Mouse (Mus musculus) hindbrain, embryonic 16.5 days (tissue): ENCODE measurements around the gene Camkk1. TPM values are rescaled to one million over a fixed set of nuclear protein-coding genes. Genes with fewer than 3 reads are reported as not detected.

Source experiments
- ATAC-seq: fragments of 200-750 bp; cut with Nextera tagmentation; 2 replicates; pipeline ENCODE4 v1.8.0; 2017; ENCODE audit warnings: moderate TSS enrichment, moderate library complexity
- H3K27ac ChIP-seq: fragments of 300-500 bp; sonication (generic); 2 replicates; pipeline ENCODE4 v1.5.1; 2014; ENCODE audit warnings: low read depth, mild to moderate bottlenecking, control low read depth, low read length, moderate library complexity
- H3K27me3 ChIP-seq: fragments of 300-500 bp; sonication (generic); replicated peaks from 2 replicates; pipeline ENCODE4 v1.6.1; 2014; ENCODE audit warnings: low read length; ENCODE audit not compliant: control insufficient read depth, insufficient read depth
- H3K36me3 ChIP-seq: fragments of 300-500 bp; sonication (generic); 2 replicates; pipeline ENCODE4 v1.6.1; 2014; ENCODE audit warnings: mild to moderate bottlenecking, low read length, moderate library complexity, mixed read lengths; ENCODE audit not compliant: control insufficient read depth, insufficient read depth
- H3K4me1 ChIP-seq: fragments of 300-500 bp; sonication (generic); 2 replicates; pipeline ENCODE4 v1.6.1; 2014; ENCODE audit warnings: low read depth, low read length; ENCODE audit not compliant: control insufficient read depth, insufficient read depth
- H3K4me2 ChIP-seq: fragments of 300-500 bp; sonication (generic); 2 replicates; pipeline ENCODE4 v1.6.1; 2014; ENCODE audit warnings: mild to moderate bottlenecking, low read length, control low read depth, moderate library complexity
- H3K4me3 ChIP-seq: fragments of 300-500 bp; sonication (generic); 2 replicates; pipeline ENCODE4 v1.5.1; 2014; ENCODE audit warnings: mild to moderate bottlenecking, low read length, control low read depth, moderate library complexity
- H3K9ac ChIP-seq: fragments of 300-500 bp; sonication (generic); 2 replicates; pipeline ENCODE4 v1.6.1; 2014; ENCODE audit warnings: low read depth, mild to moderate bottlenecking, control low read depth, low read length, moderate library complexity
- H3K9me3 ChIP-seq: fragments of 300-500 bp; sonication (generic); 2 replicates; pipeline ENCODE4 v1.6.1; 2014; ENCODE audit warnings: mild to moderate bottlenecking, low read length, moderate library complexity; ENCODE audit not compliant: control insufficient read depth
- WGBS: fragments of 180-500 bp; shearing (Covaris S2); extraction: QIAGEN DNeasy Blood & Tissue Kit; methylation state at CpG from one replicate; pipeline ENCODE4 v1.1.7; 2014; 5-methylcytosine and 5-hydroxymethylcytosine counted together
- polyA plus RNA-seq: library from polyadenylated mRNA; unstranded; fragments of >200 nt; fragmentation: Nextera tagmentation; extraction: Ambion mirVana; gene quantifications from 2 replicates; pipeline ENCODE4 v1.2.1, GENCODE M21; 2015

Camkk1 gene
- polyA plus RNA-seq, 1 experiment from 2014 or later: 35.8 TPM

DNA sequence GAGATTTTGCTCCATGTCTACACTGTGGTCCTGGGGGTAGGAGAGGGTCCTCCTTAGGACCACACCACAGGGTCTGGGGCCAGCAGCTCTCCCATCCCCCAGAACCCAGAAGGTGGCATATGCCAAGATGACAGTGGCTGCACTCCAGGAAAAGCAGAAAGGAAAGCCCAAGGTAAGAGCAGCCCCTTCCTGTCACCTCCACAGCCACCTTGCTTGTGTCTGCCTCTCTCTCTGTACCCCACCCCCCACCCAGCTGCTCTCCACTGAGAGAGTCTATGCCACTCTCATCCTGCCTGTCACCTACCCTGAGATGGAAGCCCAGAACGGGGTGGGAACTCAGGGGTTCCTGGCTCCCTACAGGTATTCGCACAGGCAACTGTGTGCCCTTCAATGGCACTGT lies 10.0 kb upstream of the Camkk1 start:
- H3K4me2 ChIP-seq: no peak overlapping the region
- no peak for ATAC-seq

DNA sequence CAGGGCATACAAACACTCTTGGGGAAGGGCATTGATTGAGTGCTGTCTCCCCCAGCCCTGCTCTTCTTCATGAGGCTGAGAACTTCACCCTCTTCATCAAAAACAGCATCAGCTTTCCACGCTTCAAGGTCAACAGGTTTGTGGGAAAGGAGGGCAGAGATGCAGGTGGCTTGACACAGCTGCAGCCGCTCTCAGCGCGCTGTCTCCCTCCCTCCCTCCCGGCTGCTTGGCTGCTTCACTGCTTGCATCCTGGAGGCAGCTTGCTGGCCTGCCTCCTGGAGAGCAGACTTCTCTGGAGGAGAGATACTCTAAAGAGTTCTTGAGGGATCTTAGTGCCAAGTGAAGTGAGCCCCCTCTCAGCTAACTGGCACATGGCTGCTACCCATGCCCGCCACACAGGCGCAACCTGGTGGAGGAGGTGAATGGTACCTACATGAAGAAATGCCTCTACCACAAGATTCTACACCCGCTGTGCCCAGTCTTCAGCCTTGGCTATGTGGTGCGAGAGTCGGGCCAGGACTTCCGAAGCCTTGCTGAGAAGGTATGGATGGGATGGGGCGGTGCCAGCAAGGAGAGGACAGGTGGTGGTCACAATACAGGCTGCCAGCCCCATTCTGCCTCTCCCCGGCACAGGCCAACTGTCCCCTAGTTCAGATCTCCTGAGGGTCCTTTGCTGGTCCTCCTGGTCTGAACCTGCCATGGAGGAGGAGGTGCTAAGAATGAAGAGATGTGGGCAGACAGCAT lies 9.1 kb upstream of the Camkk1 start:
- H3K4me2 ChIP-seq: no peak overlapping the region
- no peak overlapping the region for H3K9ac ChIP-seq
- no peaks in the 10 kb centered on the region; the same call in 1 of the 2 replicates for H3K27me3 ChIP-seq
- no peak for ATAC-seq
- H3K9me3 ChIP-seq: no peaks in the 10 kb centered on the region
- H3K27ac ChIP-seq: no peak overlapping the region
- 56% methylated on average over 13 of the region's 13 CpGs for WGBS
- no peak overlapping the region for H3K4me3 ChIP-seq
- no peaks in the 10 kb centered on the region for H3K36me3 ChIP-seq
- no peaks in the 10 kb centered on the region for H3K4me1 ChIP-seq

More for the DNA sequence above, 10.0 kb upstream of the Camkk1 start:
- H3K4me3 ChIP-seq: no peak overlapping the region
- no peaks in the 10 kb centered on the region; the same call in 1 of the 2 replicates for H3K27me3 ChIP-seq
- no peak overlapping the region for H3K27ac ChIP-seq
- no peaks in the 10 kb centered on the region for H3K9me3 ChIP-seq
- no peaks in the 10 kb centered on the region for H3K36me3 ChIP-seq
- H3K4me1 ChIP-seq: no peaks in the 10 kb centered on the region
- H3K9ac ChIP-seq: no peak overlapping the region
- WGBS: 76% methylated on average over 2 of the region's 2 CpGs

GRCm38 (mm10) chr11:73013981-73014380 lies 4.8 kb upstream of the Camkk1 start:
- H3K36me3 ChIP-seq: no peaks in the 10 kb centered on the region
- no peak overlapping the region for H3K27ac ChIP-seq
- ATAC-seq: no peak
- H3K4me2 ChIP-seq: no peak overlapping the region
- H3K27me3 ChIP-seq: no peaks in the 10 kb centered on the region
- H3K4me1 ChIP-seq: peaks cover 7% of the 10 kb centered on the region
- WGBS: 72% methylated on average over 5 of the region's 5 CpGs
- no peaks in the 10 kb centered on the region for H3K9me3 ChIP-seq
- H3K9ac ChIP-seq: no peak overlapping the region
- H3K4me3 ChIP-seq: no peak overlapping the region

- Histone ChIP-seq H3K36me3 (no peaks in the 10 kb centered on the region), H3K9ac (no peak overlapping the region), H3K27ac (peak overlapping the region; percentile 37; the same call in 1 of the 2 replicates), H3K9me3 (no peaks in the 10 kb centered on the region), H3K4me2 (no peak overlapping the region), H3K4me1 (peaks cover 11% of the 10 kb centered on the region), H3K27me3 (no peaks in the 10 kb centered on the region), H3K4me3 (no peak overlapping the region)
- no peak for ATAC-seq
- 73% methylated on average over 4 of the region's 4 CpGs for WGBS
Observed at GRCm38 (mm10) chr11:73014831-73015344, 3.9 kb upstream of the Camkk1 start.

- Histone ChIP-seq H3K9ac (no peak overlapping the region), H3K4me2 (no peak overlapping the region), H3K36me3 (no peaks in the 10 kb centered on the region), H3K4me1 (peaks cover 17% of the 10 kb centered on the region), H3K27ac (peak overlapping the region; percentile 37; the same call in 1 of the 2 replicates), H3K9me3 (no peaks in the 10 kb centered on the region), H3K4me3 (no peak overlapping the region), H3K27me3 (peaks cover 2% of the 10 kb centered on the region; the same call in 1 of the 2 replicates)
- no peak for ATAC-seq
- 56% methylated on average over 5 of the region's 5 CpGs for WGBS
Observed at GRCm38 (mm10) chr11:73015391-73016102, 3.3 kb upstream of the Camkk1 start.

- no peak overlapping the region for H3K9ac ChIP-seq
- H3K4me3 ChIP-seq: no peak overlapping the region
- no peak overlapping the region for H3K4me2 ChIP-seq
- no peak overlapping the region for H3K27ac ChIP-seq
- 65% methylated on average over 6 of the region's 6 CpGs for WGBS
- ATAC-seq: no peak
- H3K36me3 ChIP-seq: no peaks in the 10 kb centered on the region
- peaks cover 2% of the 10 kb centered on the region; the same call in 1 of the 2 replicates for H3K27me3 ChIP-seq
- H3K4me1 ChIP-seq: peaks cover 17% of the 10 kb centered on the region
- H3K9me3 ChIP-seq: no peaks in the 10 kb centered on the region
Observed at GRCm38 (mm10) chr11:73016103-73016420, 2.7 kb upstream of the Camkk1 start.

DNA sequence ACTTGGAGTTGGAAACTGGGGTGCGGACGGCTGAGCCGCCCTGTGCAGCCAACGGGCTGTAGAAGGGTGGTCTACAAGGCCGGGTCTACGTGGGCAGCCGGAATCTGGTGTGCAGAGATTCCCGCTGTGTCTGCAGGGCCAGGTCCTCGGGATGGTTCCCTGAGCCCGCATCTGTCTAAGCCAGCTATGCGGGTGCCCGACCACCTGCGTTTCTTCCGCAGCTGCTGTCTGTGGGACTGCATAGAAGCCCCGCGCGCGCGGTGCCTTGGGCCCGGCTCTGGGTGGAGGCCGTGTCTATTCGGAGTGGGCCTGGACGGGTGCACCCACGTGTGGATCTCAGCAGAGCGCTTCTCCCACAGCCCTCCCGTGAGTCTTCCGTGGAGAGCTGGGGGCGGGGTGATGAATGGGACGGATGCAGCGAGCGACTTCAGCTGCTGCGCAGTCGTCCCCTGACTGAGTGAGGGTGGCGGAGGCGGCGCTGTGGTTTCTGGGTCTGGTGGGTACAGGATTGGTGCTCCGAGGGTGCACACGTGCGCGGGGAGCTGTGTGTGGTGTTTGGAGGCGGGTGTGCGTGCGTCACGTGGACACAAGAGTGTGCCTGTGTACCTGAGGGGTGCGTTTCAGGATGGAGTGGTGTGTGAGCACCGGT lies 463 bp downstream of the Camkk1 start:
- H3K27me3 ChIP-seq: peaks cover 2% of the 10 kb centered on the region; the same call in 1 of the 2 replicates
- WGBS: under 1% methylated on average over 45 of the region's 46 CpGs
- peak overlapping the region; percentile 83 for H3K4me2 ChIP-seq
- peak; percentile 70 for ATAC-seq
- no peaks in the 10 kb centered on the region for H3K9me3 ChIP-seq
- peak overlapping the region; percentile 80 for H3K27ac ChIP-seq
- peak overlapping the region; percentile 82 for H3K9ac ChIP-seq
- H3K4me1 ChIP-seq: peaks cover 17% of the 10 kb centered on the region
- H3K4me3 ChIP-seq: peak overlapping the region; percentile 74
- no peaks in the 10 kb centered on the region for H3K36me3 ChIP-seq

DNA sequence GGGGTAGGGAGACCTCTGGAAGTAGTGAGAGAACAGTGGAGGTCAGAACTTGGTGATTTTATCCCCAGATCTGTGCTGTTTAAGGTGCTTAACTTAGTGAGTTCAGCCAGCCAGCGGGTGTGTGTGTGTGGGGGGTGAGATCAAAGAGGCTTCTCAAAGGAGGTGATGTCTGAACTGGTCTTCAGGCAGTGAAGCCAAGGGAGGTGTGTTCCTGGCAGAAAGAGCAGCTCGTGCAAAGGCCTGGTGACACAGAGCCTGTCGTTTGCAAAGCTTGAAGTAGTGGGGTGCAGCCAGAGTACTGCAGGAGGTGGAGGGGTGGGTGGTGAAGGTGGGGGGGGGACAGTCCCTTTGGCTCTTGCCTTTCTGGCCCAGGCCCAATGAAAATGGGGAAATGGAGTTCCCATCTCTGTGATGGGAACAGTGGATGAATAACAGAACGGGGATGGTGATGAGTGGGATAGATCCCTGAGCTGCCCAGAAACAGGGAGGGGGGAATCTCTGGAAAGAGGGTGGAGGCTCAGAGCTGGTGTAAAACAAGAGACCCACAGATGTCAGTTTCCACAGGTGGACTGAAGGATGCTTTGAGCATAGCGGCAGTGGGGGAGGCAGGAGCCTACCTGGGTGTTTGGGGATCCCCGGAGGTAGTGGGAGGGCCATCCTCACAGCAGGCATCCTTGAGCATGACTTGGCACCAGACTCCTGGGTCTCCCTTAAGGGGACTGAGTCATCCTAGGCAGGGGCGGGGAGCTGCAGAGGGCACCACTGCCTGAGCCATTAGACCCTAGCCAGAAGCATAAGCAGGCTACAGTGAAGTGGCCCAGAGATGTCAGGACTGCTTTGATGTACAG lies 2.4 kb downstream of the Camkk1 start:
- no peak for ATAC-seq

More for the DNA sequence above, 2.4 kb downstream of the Camkk1 start:
- no peaks in the 10 kb centered on the region for H3K9me3 ChIP-seq
- no peak overlapping the region for H3K9ac ChIP-seq
- H3K27me3 ChIP-seq: peaks cover 2% of the 10 kb centered on the region; the same call in 1 of the 2 replicates
- peaks cover 13% of the 10 kb centered on the region for H3K4me1 ChIP-seq
- H3K4me2 ChIP-seq: no peak overlapping the region
- 62% methylated on average over 7 of the region's 7 CpGs for WGBS
- H3K4me3 ChIP-seq: no peak overlapping the region
- no peak overlapping the region for H3K27ac ChIP-seq
- H3K36me3 ChIP-seq: no peaks in the 10 kb centered on the region
